Mouse (Mus musculus): Measurements from ENCODE around the gene Gabrb3.

DNA sequence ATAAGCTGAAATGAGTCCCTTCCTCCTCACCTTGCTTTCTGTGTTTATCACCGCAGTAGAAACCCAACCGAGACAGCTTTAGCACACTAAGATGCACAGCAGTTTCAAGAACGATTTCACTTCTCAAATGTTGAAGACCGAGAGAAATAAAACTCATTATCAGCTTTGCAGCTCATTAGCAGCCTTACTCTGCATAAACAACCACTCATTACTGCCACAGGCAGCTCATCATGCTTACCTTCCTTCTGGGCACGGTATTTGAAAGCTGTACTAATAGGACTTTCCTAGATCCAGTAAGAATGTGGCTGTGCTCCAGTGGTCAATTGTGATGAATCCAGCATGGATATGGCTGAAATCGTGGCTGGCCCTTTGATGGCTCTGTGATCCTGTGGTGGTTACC, 67.4 kb downstream of the Gabrb3 start:
- no peak for TF ChIP-seq CTCF (IDR thresholded peaks at IDR 0.05; ENCODE audit: control insufficient read depth, insufficient read depth, low read length)
- TF ChIP-seq POLR2A (IDR thresholded peaks at IDR 0.05; ENCODE audit: borderline replicate concordance, control insufficient read depth, low read depth, low read length), result no peak
